Mouse (Mus musculus) retina, postnatal 1 day (tissue): ENCODE measurements at regions not wholly inside any gene's neighbourhood (a gene's known extent, or its start where the extent isn't known, plus 50 kb on each side); places are given as distances from the start of the nearest gene placed in this dataset.

Source experiments
- DNase-seq: peaks from one replicate; pipeline ENCODE4 v3.0.0-alpha.2; 2012

DNA sequence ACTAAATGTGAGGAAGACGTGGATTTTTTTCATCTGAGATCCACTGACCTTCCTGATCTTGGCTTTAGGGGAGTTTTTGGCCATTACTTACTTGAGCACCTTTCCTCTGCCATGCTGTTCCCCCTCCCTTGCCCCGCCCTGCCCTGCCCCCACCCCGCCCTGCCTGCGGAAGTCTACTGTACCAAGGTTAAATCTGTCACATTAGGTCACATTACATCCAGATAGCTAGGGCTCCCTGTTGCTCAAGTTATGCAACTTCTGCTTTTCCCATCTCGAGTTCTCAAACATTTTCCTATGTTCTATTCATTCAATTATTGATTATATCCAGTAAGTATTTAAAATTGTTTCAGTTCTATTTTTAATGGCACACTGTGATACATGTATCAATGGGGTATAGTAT lies 144.7 kb upstream of the Cnot2 start:
- DNase-seq: no peak

DNA sequence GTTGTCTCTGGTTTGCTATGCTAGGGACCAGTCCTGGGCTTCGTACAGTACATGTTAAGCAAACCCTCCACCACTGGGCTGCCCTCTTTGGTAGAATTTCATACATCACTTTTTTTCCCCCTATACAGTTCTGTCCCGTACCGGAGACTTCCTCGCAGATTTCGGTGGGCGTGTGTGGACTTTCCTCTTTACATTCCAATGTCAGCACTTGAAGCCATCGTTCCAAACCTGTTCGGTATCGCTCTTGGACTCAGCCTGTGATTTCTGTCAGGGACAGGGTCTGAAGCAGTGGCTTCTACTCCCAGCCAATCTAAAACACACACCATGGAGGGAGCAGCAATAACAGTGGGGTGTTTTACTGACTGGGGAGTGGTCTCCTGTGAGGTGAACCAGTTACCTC lies 140.7 kb upstream of the Cnot2 start:
- DNase-seq: no peak

GRCm38 (mm10) chr10:116719616-116720015 lies 138.3 kb upstream of the Cnot2 start:
- no peak for DNase-seq

DNA sequence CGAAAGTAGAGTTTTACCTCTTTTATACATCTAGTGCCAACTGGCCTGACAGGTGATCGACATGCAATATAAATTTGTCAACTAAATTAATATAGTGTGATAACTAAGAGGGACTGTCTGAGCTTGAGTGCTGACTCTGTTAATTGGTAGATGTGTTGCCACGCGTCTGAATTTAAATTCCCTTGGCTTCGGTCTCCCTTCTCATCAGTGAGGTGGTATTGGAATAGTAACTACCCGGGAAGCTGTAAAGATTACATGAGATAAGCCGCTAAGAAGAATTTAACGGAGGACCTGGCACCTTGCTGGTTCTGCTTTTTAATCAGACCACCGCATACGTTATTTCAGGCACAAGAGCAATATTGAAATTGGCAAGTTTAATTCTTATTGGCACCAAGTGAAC lies 136.7 kb upstream of the Cnot2 start:
- no peak for DNase-seq

GRCm38 (mm10) chr10:116717017-116717643 lies 135.8 kb upstream of the Cnot2 start:
- DNase-seq: no peak

DNA sequence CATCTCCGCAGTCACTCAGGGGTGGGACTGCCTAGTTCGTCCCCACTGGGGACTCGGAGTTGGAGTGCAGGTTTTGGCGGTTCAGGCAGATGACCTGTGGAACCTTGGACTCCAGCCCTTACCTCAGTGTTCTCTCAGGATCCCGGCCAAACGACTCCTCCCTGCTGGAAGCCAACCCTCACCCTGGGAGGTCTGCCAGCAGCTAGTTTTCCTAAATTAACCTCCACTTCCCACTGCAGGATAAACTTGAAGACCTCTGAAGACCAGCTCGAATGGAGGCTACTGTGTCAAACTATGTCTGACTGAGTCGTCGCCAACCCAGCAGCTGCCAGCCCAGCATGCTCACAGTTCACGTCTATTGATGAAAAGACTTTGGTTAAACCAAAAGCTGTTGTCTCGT lies 132.1 kb upstream of the Cnot2 start:
- no peak for DNase-seq

GRCm38 (mm10) chr10:116707025-116707424 lies 125.7 kb upstream of the Cnot2 start:
- DNase-seq: peak; percentile 50

- DNase-seq: no peak
Measured at GRCm38 (mm10) chr10:116701281-116701680, 120.0 kb upstream of the Cnot2 start.

DNA sequence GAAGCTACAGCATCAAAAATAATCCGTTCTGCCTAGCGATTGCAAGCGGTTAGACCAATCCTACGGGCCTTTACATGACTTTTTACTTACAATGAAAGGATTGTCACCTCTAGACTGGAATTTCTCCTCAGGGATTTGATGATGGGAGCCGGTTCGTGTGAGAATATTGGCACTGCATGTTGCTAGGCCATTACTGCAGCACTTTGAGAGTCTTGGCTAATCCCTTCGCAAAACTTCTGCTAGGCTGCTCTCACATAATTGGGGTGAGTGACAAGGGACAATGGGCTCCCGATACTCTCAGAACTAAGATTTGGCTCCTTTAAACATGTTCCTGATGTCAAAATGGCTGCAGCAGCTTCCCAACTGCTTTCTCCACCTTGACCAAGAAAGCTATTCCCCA lies 118.4 kb upstream of the Cnot2 start:
- DNase-seq: peak; percentile 24

GRCm38 (mm10) chr10:116697628-116698316 lies 116.5 kb upstream of the Cnot2 start:
- DNase-seq: no peak

DNA sequence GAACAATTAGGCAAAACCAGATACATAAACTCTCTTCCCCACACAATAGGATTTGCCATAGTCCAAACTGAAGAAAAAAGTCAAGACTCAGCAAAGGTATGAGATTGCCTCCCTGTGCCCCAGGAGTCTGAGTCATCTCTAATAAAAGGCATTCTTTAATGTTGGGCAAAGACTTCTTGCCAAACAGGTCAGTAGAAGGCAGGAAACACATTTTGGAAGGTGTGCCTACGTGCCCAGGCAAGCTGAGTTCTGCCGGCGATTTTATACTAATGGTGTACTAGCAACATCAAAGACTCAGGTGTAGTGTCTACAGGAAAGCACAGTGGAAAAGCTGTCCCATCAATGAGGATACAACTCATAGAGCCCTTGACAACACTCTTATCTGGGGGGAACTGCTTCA lies 112.5 kb upstream of the Cnot2 start:
- no peak for DNase-seq

- DNase-seq: no peak
Measured at GRCm38 (mm10) chr10:116686741-116687140, 105.4 kb upstream of the Cnot2 start.

DNA sequence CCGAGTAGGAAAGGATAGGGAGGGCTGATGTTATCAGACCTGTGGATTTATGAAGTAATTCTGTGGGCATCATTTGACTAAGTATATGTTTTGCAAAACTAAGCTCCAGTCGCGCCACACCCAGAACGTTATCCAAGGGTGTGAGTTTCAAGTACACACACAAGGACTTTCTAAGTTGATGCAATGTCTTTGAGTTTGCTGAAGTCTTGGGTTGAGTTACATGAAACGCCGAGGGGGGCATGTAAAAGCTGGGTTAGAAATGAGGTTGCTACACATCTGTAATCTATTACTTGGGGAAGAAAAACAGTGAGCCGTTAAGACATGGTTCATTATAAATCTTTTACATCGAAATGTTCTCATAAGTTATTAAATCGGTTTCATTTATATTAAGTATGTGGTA lies 102.1 kb upstream of the Cnot2 start:
- DNase-seq: no peak

DNA sequence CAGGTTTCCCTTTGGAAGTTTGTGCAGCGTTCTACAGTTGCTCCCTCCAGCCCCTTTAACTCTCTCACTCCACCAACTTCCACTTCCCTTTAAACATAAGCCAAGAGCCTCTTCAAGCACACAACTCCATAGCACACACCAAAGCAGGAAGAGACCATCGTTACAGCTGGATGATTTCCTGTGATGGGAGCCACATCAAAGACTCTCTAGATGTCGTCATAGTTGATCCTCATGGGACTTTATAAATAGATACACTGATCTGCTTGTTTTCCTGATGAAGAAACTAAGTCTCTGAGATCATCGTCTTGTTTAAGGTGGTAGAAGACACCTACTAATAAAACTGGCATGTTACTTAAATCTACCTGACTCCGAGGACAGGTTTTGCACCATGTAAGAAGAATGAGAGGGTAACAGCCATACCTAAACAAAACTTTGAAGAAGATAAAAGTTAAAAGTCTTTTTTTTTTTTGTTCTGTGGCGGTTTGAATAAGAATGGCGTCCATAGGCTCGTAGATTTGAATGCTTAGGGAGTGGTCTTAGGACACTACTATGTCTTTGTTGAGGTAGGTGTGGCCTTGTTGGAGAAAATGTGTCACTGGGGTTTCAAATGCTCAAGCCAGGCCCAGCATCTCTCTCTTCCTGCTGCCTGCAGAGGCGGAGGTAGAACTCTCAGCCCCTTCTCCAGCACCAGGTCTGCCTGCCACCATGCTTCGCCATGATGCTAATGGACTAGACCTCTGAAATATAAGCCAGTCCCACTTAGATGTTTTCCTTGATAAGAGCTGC lies 97.8 kb upstream of the Cnot2 start:
- DNase-seq: no peak

- DNase-seq: peak; percentile 43
Measured at GRCm38 (mm10) chr10:116677949-116678348, 96.6 kb upstream of the Cnot2 start.

DNA sequence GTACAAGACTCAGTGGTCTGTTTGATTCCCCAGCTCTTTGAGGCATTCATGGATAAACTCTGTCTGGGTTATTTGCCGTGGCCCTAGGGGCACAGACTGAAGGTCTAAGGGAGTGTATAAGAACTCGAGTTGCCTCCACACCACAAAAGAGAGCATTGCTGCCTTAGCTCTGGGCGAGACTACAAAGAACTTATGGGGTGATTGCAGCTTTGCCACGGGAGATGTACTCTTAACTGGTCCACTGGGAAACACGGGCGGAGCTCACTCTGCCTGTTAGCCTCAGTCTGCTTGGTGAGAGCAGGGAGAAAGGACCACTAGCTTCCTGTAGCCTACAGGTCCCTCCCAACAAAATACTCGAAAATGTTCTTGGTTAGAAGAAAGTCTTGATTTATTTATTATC lies 93.9 kb upstream of the Cnot2 start:
- no peak for DNase-seq

- DNase-seq: no peak
Measured at GRCm38 (mm10) chr10:116674348-116674747, 93.0 kb upstream of the Cnot2 start.

DNA sequence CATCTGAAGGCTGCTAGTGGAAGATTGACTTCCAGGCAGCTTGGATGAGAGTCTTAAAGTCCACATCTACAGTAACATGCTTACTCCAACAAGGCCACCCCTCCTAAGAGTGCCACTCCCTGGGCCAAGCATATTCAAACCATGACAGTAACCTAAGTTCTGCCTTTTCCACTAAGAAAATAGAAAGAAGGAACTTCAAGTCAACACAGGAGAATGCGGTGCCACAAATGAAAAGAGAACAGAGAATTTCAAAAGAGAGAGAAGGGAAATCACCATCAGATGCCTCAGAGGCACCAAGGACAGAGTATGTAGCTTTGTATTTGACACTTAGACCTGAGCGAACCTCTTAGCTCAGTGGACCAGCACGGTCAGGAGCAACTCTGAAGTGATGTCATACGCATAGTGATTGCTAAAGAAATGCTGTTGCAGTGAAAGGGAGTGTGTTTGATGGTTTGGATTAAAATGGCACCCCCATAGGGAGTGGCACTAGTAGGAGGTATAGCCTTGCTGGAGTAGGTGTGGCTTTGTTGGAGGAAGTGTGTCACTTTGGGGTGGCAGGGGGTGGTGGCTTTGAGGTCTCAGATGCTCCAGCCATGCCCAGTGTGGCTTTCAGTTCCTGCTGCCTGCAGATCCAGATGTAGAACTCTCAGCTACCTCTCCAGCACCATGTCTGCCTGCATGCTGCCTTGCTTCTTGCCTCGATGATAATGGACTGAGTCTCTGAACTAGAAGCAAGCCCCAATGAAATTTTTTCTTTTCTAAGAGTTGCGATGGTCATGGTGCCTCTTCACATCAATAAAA lies 77.1 kb upstream of the Cnot2 start:
- DNase-seq: no peak

DNA sequence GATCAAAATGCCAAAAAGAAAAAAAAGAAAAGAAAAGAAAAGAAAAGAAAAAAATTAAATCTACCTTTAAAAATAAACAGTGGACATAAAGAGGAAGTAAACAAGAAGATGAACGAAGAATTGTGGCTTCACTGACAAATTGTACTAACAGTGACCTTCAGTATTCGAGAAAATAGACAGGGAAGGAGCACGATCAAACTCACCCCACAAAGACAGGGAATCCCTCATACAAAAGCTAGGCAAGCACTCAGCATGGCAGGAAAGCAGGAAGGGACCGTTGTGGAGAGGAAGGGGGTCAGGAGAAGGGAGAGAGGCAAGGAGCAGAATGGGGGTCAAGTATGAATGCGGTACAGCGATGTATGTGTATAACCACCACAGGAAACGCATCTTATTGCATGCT lies 74.6 kb upstream of the Cnot2 start:
- no peak for DNase-seq

DNA sequence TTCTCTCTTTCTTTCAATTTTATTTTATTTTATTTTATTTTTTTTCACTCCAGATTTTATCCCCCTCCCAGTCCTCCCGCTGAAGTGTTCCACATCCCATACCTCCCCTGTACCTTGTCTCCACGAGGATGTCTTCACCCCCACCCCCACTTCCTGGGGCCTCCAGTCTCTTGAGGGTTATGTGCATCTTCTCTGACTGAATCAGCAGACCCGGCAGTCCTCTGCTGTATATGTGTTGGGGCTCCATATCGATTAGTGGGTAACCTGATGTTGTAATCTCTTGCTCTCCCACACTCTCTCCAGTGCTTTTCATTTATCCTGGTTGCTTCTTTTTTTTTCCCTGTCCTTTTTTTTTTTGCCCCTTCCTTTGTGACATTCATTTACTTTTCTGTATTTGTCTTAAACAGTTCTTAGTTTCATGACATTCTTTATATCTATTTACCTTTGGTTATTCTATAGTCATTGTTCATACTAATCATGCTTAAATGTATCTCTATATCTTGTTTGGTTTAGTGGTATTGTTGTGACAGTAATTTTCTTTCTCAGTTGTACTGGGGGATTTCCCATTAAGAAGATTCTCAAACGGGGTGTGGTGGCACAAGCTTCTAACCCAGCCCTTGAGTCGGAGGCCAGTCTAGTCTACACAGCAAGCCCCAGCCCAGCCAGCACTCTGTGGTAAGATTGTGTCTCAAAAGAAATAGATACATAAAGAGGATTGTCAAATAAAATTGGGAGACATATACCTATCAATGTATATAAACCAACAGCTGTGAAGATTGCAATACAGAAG lies 73.9 kb upstream of the Cnot2 start:
- DNase-seq: no peak

DNA sequence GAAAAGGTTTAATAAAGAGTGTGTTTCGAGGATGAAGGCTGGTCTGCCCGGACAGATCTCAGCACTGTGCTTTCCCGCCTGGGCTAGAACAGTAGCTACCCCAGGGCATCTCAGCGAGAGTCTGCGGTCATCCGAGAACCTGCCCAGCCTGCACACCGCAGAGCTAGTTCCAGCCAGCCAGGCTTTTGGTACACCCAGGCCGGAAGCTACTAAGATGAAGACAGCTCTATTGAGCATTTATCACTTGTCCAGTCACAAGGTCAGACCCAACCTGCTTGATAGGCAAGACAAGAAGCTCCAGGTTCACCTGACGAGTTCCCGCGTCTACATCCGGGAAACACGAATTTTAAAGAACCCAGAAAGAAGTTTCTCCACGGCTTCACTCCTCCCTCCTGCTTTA lies 72.8 kb upstream of the Cnot2 start:
- no peak for DNase-seq

- DNase-seq: peak; percentile 65
Measured at GRCm38 (mm10) chr10:116653511-116653945, 72.2 kb upstream of the Cnot2 start.
